8 mouse cellular contexts compared by ENCODE assay signal in genomic region chr6:126141472-126141871, GRCm38 (mm10). TPM values are rescaled to one million over a fixed set of nuclear protein-coding genes. Genes with fewer than 3 reads are reported as not detected.
DNase-seq lines count a peak whose midpoint lies in the region; ATAC-seq and TF ChIP-seq lines count a peak whose summit lies in the region.

No protein-coding gene starts in this region.

- intact Hi-C loops in gastrocnemius, adult 2 months (cut with DNase I): no loop called here

- H3K4me1 ChIP-seq in hindbrain, embryonic 13.5 days (replicated peaks): 0 out of 2 replicates have a peak, but pooled peaks cover 3% of the 10 kb centered on the region
- H3K4me1 ChIP-seq in forebrain, embryonic 14.5 days (ENCODE audit: control insufficient read depth, insufficient read depth, low read length): no peaks in the 10 kb centered on the region

- H3K4me3 ChIP-seq in gastrocnemius, adult 2 months: 0 out of 2 replicates have a peak overlapping the region, but pooled peaks have one; percentile 2
- no peak overlapping the region for H3K4me3 ChIP-seq in hindbrain, embryonic 13.5 days
- H3K4me3 ChIP-seq in forebrain, embryonic 14.5 days (ENCODE audit: low read depth, low read length): no peak overlapping the region

- peak; percentile 47 for DNase-seq in gastrocnemius, adult 2 months
- no peak for DNase-seq in gastrocnemius, adult 18-20 months (ENCODE audit: low spot score)
- DNase-seq in gastrocnemius, postnatal 4 days (ENCODE audit: low spot score in 2 of 2): peak; percentile 30 to 56
- DNase-seq in kidney, adult 9 months: peak; percentile 68
- peak; percentile 60 to 84 for DNase-seq in lung, postnatal 4 days
- DNase-seq in urinary bladder, postnatal 10 days (ENCODE audit: low spot score): no peak
- DNase-seq in forebrain, embryonic 14.5 days (ENCODE audit: low spot score): no peak

- no peaks in the 10 kb centered on the region for H3K36me3 ChIP-seq in hindbrain, embryonic 13.5 days
- H3K36me3 ChIP-seq in forebrain, embryonic 14.5 days (ENCODE audit: control insufficient read depth, insufficient read depth, low read length): no peaks in the 10 kb centered on the region

- no peak overlapping the region for H3K4me2 ChIP-seq in hindbrain, embryonic 13.5 days
- H3K4me2 ChIP-seq in forebrain, embryonic 14.5 days (ENCODE audit: low read length): no peak overlapping the region

- H3K9me3 ChIP-seq in hindbrain, embryonic 13.5 days: no peaks in the 10 kb centered on the region
- no peaks in the 10 kb centered on the region for H3K9me3 ChIP-seq in forebrain, embryonic 14.5 days (replicated peaks; ENCODE audit: control insufficient read depth, low read length)

- no peak overlapping the region for H3K9ac ChIP-seq in hindbrain, embryonic 13.5 days
- H3K9ac ChIP-seq in forebrain, embryonic 14.5 days (ENCODE audit: low read length): no peak overlapping the region

- no peak for ATAC-seq in hindbrain, embryonic 13.5 days (ENCODE audit: low FRiP score)
- no peak for ATAC-seq in forebrain, embryonic 14.5 days

- 74% methylated on average over 13 of the region's 13 CpGs for WGBS in hindbrain, embryonic 13.5 days
- 74% methylated on average over 13 of the region's 13 CpGs for WGBS in forebrain, embryonic 14.5 days

- TF ChIP-seq CTCF in gastrocnemius, adult 2 months (IDR thresholded peaks at IDR 0.05): no peak

- no peaks in the 10 kb centered on the region for H3K27me3 ChIP-seq in hindbrain, embryonic 13.5 days
- no peaks in the 10 kb centered on the region for H3K27me3 ChIP-seq in forebrain, embryonic 14.5 days (replicated peaks; ENCODE audit: control insufficient read depth, insufficient read depth, low read length)

- peak overlapping the region; percentile 32 for H3K27ac ChIP-seq in gastrocnemius, adult 2 months
- H3K27ac ChIP-seq in hindbrain, embryonic 13.5 days: no peak overlapping the region
- H3K27ac ChIP-seq in forebrain, embryonic 14.5 days (ENCODE audit: low read depth, low read length): no peak overlapping the region

RNA-seq across cellular contexts. Expression of gene Ntf3, which starts 25.2 kb away (rescaled TPM):
- 1 to 10 TPM; 1.4 to 2.4 TPM for total RNA-seq in gastrocnemius, adult 2 months (2021)
- 1 to 10 TPM; 1.5 to 1.8 TPM for total RNA-seq in gastrocnemius, adult 18-20 months (2021)
- total RNA-seq in gastrocnemius, postnatal 4 days (2021): 1 to 10 TPM; 3.0 to 3.3 TPM
- 1.0 and 1.2 TPM in 2 replicates for polyA plus RNA-seq in hindbrain, embryonic 13.5 days (2015; fragmentation: Nextera tagmentation; extraction: Ambion mirVana)
- 3.4 and 4.2 TPM in 2 replicates for polyA plus RNA-seq in forebrain, embryonic 14.5 days (2014; fragmentation: Nextera tagmentation; extraction: Ambion mirVana)

Comparison
In these comparisons a context has a peak if more than half of its experiments do, and no peak if none do; other contexts are left out.
1. DNase-seq: peak in gastrocnemius, adult 2 months (single experiment), gastrocnemius, postnatal 4 days (2 of 2), kidney, adult 9 months (single experiment) and lung, postnatal 4 days (2 of 2); none in gastrocnemius, adult 18-20 months (single experiment), urinary bladder, postnatal 10 days (single experiment) and forebrain, embryonic 14.5 days (single experiment).